Mouse (Mus musculus) erythroblast, embryonic 14.5 days (primary cell): ENCODE data around the gene Htt. TPM values are rescaled to one million over a fixed set of nuclear protein-coding genes. Genes with fewer than 3 reads are reported as not detected.
A peak's percentile ranks its signal among the peaks of the same experiment; 100 is the strongest.

ENCODE experiments used
- H3K27me3 ChIP-seq: 2 replicates; pipeline ENCODE4 v1.6.1; 2012; ENCODE audit warnings: inconsistent platforms; ENCODE audit not compliant: control insufficient read depth
- H3K36me3 ChIP-seq: 2 replicates; pipeline ENCODE4 v1.6.1; 2012; ENCODE audit warnings: mild to moderate bottlenecking, inconsistent platforms; ENCODE audit not compliant: control insufficient read depth
- H3K4me1 ChIP-seq: 2 replicates; pipeline ENCODE4 v1.6.1; 2012; ENCODE audit warnings: inconsistent platforms; ENCODE audit not compliant: control insufficient read depth
- H3K4me3 ChIP-seq: replicated peaks from 2 replicates; pipeline ENCODE3; 2012; ENCODE audit warnings: moderate library complexity, mild to moderate bottlenecking, inconsistent platforms
- H3K9me3 ChIP-seq: 2 replicates; pipeline ENCODE4 v1.6.1; 2012; ENCODE audit warnings: low read length, inconsistent platforms, mixed read lengths; ENCODE audit not compliant: control insufficient read depth
- GATA1 ChIP-seq: IDR thresholded peaks from 2 replicates; pipeline ENCODE4 v1.6.1; 2012; ENCODE audit warnings: low read length, inconsistent platforms, mixed read lengths
- TAL1 ChIP-seq: IDR thresholded peaks from 3 replicates; pipeline ENCODE4 v1.6.1; 2012; ENCODE audit warnings: low read length, inconsistent platforms, mixed read lengths
- polyA plus RNA-seq: library from polyadenylated mRNA; stranded (reverse); fragments of >175 nt; gene quantifications from 2 replicates; pipeline ENCODE4 v1.2.3, GENCODE M21; 2012

Gene Htt
- polyA plus RNA-seq, 1 experiment: 0.25 TPM

DNA sequence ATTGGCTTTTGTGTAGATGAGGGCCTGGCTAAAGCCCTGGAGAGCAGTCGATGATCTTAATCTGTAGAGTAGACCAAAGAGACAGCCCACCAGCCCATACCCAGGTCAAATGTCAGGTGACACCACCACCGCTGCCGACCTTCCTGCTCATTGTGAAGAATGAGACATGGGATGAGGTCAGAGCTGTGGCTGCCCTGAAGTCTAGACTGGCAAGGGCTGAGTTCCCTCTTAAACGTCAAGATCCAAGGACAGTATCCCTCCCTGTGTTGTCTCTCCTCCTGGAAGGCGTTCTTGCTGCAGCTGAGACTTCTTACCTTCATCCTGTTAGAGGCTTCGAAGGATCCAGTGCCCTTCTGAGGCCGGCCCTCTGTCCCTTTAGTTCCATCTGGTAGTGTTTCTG, 194.6 kb downstream of the Htt start:
- H3K36me3 ChIP-seq: peaks cover 73% of the 10 kb centered on the region
- H3K27me3 ChIP-seq: no peaks in the 10 kb centered on the region
- H3K4me1 ChIP-seq: peaks cover 87% of the 10 kb centered on the region
- H3K4me3 ChIP-seq: no peak overlapping the region
- TF ChIP-seq GATA1 (no peak), TAL1 (no peak)
- no peaks in the 10 kb centered on the region for H3K9me3 ChIP-seq

DNA sequence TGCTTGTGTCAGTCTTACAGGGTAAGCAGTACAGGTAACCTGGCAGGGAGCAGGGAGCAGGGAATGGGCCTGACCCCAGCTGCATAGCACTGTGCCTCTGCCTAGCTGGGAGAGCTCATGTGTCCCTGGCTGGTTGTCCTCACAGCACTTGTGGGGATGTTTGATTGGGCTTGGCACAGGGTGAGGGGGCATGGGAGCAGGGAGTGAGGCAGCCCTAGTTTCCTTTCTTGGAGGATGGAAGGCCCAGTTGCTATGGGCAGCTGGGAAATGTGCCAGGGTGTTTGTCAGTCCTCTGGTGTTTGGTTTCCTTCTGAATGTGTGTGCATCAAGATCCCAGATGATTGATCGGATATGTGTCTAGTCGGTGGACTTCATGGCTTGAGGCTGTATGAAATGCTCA, 195.5 kb downstream of the Htt start:
- no peak for TF ChIP-seq GATA1
- no peak for TF ChIP-seq TAL1
- Histone ChIP-seq H3K4me3 (no peak overlapping the region), H3K9me3 (no peaks in the 10 kb centered on the region), H3K36me3 (peaks cover 75% of the 10 kb centered on the region), H3K27me3 (no peaks in the 10 kb centered on the region), H3K4me1 (peaks cover 89% of the 10 kb centered on the region)

DNA sequence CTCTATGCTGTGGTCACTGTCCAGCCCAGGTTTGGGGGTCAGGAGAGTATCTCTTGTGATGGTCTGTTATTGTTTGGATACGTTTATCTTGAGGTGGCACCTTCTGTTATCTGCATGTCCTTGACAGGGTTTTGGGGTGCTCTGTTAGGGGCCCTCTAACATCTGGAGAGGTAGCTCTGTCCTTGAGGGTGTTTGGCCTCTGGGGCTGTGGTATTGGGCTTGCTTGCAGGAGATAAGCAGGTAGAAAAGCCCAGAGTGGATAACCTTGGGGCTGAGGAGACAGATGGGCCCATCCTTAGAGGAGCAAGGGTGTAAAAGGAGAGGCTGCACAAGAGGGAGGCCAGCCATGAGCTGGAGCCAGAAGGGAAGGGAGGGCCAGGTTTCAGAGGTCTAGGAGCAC, 198.5 kb downstream of the Htt start:
- peak overlapping the region; percentile 35 for H3K4me3 ChIP-seq
- no peaks in the 10 kb centered on the region for H3K27me3 ChIP-seq
- H3K4me1 ChIP-seq: peaks cover 94% of the 10 kb centered on the region
- H3K9me3 ChIP-seq: no peaks in the 10 kb centered on the region
- H3K36me3 ChIP-seq: peaks cover 80% of the 10 kb centered on the region
- TF ChIP-seq GATA1 (peak; percentile 66), TAL1 (peak; percentile 79)

Other genes with a start within 250 kb of the Htt start
- gene Tnip2, start 247.7 kb upstream of the Htt start, polyA plus RNA-seq: 0.11 TPM in 1 of 2 replicates, not detected in the other
- 0.26 and 0.44 TPM in 2 replicates for gene Sh3bp2, start 235.9 kb upstream of the Htt start, polyA plus RNA-seq
- 106 and 113 TPM in 2 replicates for gene Add1, start 188.1 kb upstream of the Htt start, polyA plus RNA-seq
- gene Mfsd10, start 124.5 kb upstream of the Htt start, polyA plus RNA-seq: 27.4 and 27.6 TPM in 2 replicates
- 1.3 TPM in 2 replicates for gene Nop14, start 101.6 kb upstream of the Htt start, polyA plus RNA-seq
- 0.05 and 0.11 TPM in 2 replicates for gene Grk4, start 101.4 kb upstream of the Htt start, polyA plus RNA-seq
- gene Msantd1, start 146.3 kb downstream of the Htt start, polyA plus RNA-seq: 0.29 and 0.81 TPM in 2 replicates
- 8.3 and 9.3 TPM in 2 replicates for gene Rgs12, start 187.7 kb downstream of the Htt start, polyA plus RNA-seq